In the genomic region with DNA sequence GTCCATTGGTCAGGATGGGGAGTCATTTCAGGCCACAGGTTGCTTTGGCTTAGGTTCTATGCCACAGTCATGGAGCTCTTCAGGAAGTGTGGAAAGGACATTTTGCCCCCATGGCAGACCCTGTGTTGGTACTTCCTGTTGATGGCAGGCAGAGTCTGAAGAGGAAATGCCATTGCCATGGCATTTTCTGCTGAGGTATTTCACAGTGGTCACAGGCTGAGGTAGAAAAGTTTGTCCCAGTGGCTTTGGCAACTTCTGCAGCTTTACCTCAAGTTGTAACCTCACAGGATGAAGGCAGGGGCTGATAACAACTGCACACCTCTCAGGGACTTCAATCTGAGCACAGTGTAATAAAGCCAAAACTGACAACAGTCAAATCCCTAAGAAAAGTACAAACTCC, we compare ENCODE assay signal across 20 mouse cellular contexts.
"Had no signal": no experiment of that assay in that cellular context is flagged by ENCODE, and none has a peak within 500 bp of the region (broad histone marks: within the 10 kb centered on the region; RNA-seq: fewer than 3 reads in every experiment).

No protein-coding gene starts in this region.

- H3K36me3 ChIP-seq: midbrain, embryonic 10.5 days; midbrain, embryonic 12.5 days; neural tube, embryonic 13.5 days; neural tube, embryonic 15.5 days had no signal

- H3K9me3 ChIP-seq: midbrain, embryonic 10.5 days; midbrain, embryonic 12.5 days; neural tube, embryonic 13.5 days; neural tube, embryonic 15.5 days had no signal

- H3K9ac ChIP-seq: liver, embryonic 14.5 days; lung, embryonic 14.5 days; midbrain, embryonic 12.5 days; neural tube, embryonic 13.5 days; neural tube, embryonic 15.5 days had no signal

- H3K27ac ChIP-seq: liver, embryonic 14.5 days; macrophage; midbrain, embryonic 10.5 days; midbrain, embryonic 12.5 days; neural tube, embryonic 13.5 days; neural tube, embryonic 15.5 days had no signal

- H3K27me3 ChIP-seq: neural tube, embryonic 15.5 days had no signal

- H3K4me3 ChIP-seq: midbrain, embryonic 10.5 days; midbrain, embryonic 12.5 days; myocyte; neural tube, embryonic 13.5 days; neural tube, embryonic 15.5 days had no signal

- H3K4me1 ChIP-seq: midbrain, embryonic 10.5 days; midbrain, embryonic 12.5 days; neural tube, embryonic 13.5 days; neural tube, embryonic 15.5 days had no signal

- DNase-seq: lung, adult 18-20 months; lung, embryonic 14.5 days; lung, postnatal 10 days; midbrain, embryonic 14.5 days; retina, postnatal 1 day; right cerebral cortex, adult 18-20 months; right cerebral cortex, postnatal 25 days; right cerebral cortex, postnatal 4 days; spleen, adult 18-20 months; thymus, adult 18-20 months; thymus, postnatal 14 days; thymus, postnatal 36 days had no signal

- H3K4me2 ChIP-seq: lung, embryonic 14.5 days; midbrain, embryonic 12.5 days; neural tube, embryonic 13.5 days; neural tube, embryonic 15.5 days had no signal

- ATAC-seq: midbrain, embryonic 16.5 days had no signal
